Mouse (Mus musculus): ENCODE results near the gene Lrrc36.

Lrrc36 gene

GRCm38 (mm10) chr8:105483212-105484029 lies 70.0 kb downstream of the Lrrc36 start:
- DNase-seq (ENCODE audit: low spot score) = peak; percentile 81

GRCm38 (mm10) chr8:105484030-105484368 lies 70.6 kb downstream of the Lrrc36 start:
- peak; percentile 20 for DNase-seq (ENCODE audit: low spot score)

- DNase-seq (ENCODE audit: low spot score) = peak; percentile 86
These were observed 71.0 kb downstream of the Lrrc36 start for GRCm38 (mm10) chr8:105484392-105484791.

- DNase-seq (ENCODE audit: low spot score) = no peak
These were observed 74.7 kb downstream of the Lrrc36 start for GRCm38 (mm10) chr8:105488082-105488481.

- DNase-seq (ENCODE audit: low spot score) = no peak
These were observed 75.9 kb downstream of the Lrrc36 start for GRCm38 (mm10) chr8:105489281-105489680.

- DNase-seq (ENCODE audit: low spot score) = peak; percentile 43
These were observed 80.1 kb downstream of the Lrrc36 start for GRCm38 (mm10) chr8:105493495-105493894.

- no peak for DNase-seq (ENCODE audit: low spot score)
These were observed 81.2 kb downstream of the Lrrc36 start for GRCm38 (mm10) chr8:105494566-105494965.

GRCm38 (mm10) chr8:105495350-105496302 lies 82.3 kb downstream of the Lrrc36 start:
- DNase-seq (ENCODE audit: low spot score) = no peak

- peak; percentile 91 for DNase-seq (ENCODE audit: low spot score)
These were observed 83.2 kb downstream of the Lrrc36 start, which contains the start of gene Zdhhc1 for GRCm38 (mm10) chr8:105496439-105497180. Zdhhc1 (minus strand) TSS chr8:105496902.

GRCm38 (mm10) chr8:105499787-105500186 lies 86.4 kb downstream of the Lrrc36 start:
- DNase-seq (ENCODE audit: low spot score) = no peak

- DNase-seq (ENCODE audit: low spot score) = no peak
These were observed 91.2 kb downstream of the Lrrc36 start for GRCm38 (mm10) chr8:105504617-105505016.

GRCm38 (mm10) chr8:105506977-105507376 lies 93.6 kb downstream of the Lrrc36 start:
- DNase-seq (ENCODE audit: low spot score) = no peak

GRCm38 (mm10) chr8:105508758-105509157 lies 95.4 kb downstream of the Lrrc36 start:
- DNase-seq (ENCODE audit: low spot score) = peak; percentile 42

GRCm38 (mm10) chr8:105509997-105510735 lies 96.8 kb downstream of the Lrrc36 start:
- DNase-seq (ENCODE audit: low spot score) = no peak

Data from embryo, embryonic 10 days (tissue).